Comparison of ENCODE assay signal across 13 mouse cellular contexts in the genomic region with DNA sequence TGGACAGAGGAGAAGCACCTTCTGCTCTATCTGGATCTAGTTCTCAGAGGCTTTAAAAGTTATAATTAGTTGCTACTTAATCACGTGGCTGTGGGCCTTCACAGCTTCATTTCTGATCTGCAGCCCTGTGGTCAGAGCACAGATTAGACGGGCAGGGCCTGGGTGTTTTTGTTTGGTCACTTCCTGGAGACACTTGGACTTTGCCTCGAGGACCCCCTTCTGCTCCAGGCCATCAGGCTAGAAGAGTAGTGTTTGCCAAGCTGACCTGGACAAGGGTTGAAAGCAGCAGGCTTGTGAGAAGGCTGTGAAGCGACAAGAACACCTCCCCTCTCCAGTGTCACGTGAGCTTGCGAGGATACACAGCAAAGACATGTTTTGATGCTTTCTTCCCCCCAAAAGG. TPM values are rescaled to one million over a fixed set of nuclear protein-coding genes. Genes with fewer than 3 reads are reported as not detected.
A peak's percentile ranks its signal among the peaks of the same experiment; 100 is the strongest.
DNase-seq lines count a peak whose midpoint lies in the region; ATAC-seq and TF ChIP-seq lines count a peak whose summit lies in the region.
"Had no signal": no experiment of that assay in that cellular context is flagged by ENCODE, and none has a peak within 500 bp of the region (broad histone marks: within the 10 kb centered on the region; RNA-seq: fewer than 3 reads in every experiment).

No protein-coding gene starts in this region.

- TF ChIP-seq CTCF in ES-Bruce4 (IDR thresholded peaks at IDR 0.05; ENCODE audit: low read depth, low read length): no peak
- no peak for TF ChIP-seq CTCF in kidney, postnatal 0 days (IDR thresholded peaks at IDR 0.05; ENCODE audit: low read depth)

- no peak for ATAC-seq in forebrain, embryonic 11.5 days (replicated peaks; ENCODE audit: low FRiP score)
- no peak for ATAC-seq in forebrain, embryonic 16.5 days
- ATAC-seq in hindbrain, embryonic 11.5 days (ENCODE audit: low FRiP score): no peak
- ATAC-seq in kidney, postnatal 0 days (replicated peaks; ENCODE audit: low FRiP score, low read depth): peak; percentile 69

- no peak for TF ChIP-seq POLR2A in ES-Bruce4 (IDR thresholded peaks at IDR 0.05; ENCODE audit: insufficient read depth, low read length)

- no peaks in the 10 kb centered on the region for H3K9me3 ChIP-seq in forebrain, embryonic 11.5 days (ENCODE audit: control insufficient read depth, low read length)
- no peaks in the 10 kb centered on the region for H3K9me3 ChIP-seq in forebrain, embryonic 16.5 days (ENCODE audit: control insufficient read depth, low read length)
- H3K9me3 ChIP-seq in hindbrain, embryonic 10.5 days: no peaks in the 10 kb centered on the region
- H3K9me3 ChIP-seq in hindbrain, embryonic 11.5 days (ENCODE audit: control insufficient read depth, low read length): no peaks in the 10 kb centered on the region
- peaks cover 89% of the 10 kb centered on the region for H3K9me3 ChIP-seq in ES-Bruce4 (replicated peaks; ENCODE audit: control insufficient read depth, insufficient read depth, low read length, poor library complexity, severe bottlenecking)
- no peaks in the 10 kb centered on the region for H3K9me3 ChIP-seq in kidney, postnatal 0 days (replicated peaks; ENCODE audit: low read length)
- H3K9me3 ChIP-seq: liver, embryonic 15.5 days had no signal

- 76% methylated on average over 6 of the region's 6 CpGs for WGBS in forebrain, embryonic 11.5 days
- 74% methylated on average over 6 of the region's 6 CpGs for WGBS in forebrain, embryonic 16.5 days
- WGBS in hindbrain, embryonic 10.5 days: 80% methylated on average over 6 of the region's 6 CpGs
- WGBS in hindbrain, embryonic 11.5 days: 80% methylated on average over 6 of the region's 6 CpGs
- 52% methylated on average over 6 of the region's 6 CpGs for whole genome bisulfite sequencing in kidney, postnatal 0 days

- no peak for TF ChIP-seq EP300 in ES-Bruce4 (IDR thresholded peaks at IDR 0.05; ENCODE audit: insufficient read depth, low read depth, low read length)

- H3K4me2 ChIP-seq in forebrain, embryonic 11.5 days (ENCODE audit: low read depth, low read length, severe bottlenecking): no peak overlapping the region
- H3K4me2 ChIP-seq in forebrain, embryonic 16.5 days (ENCODE audit: low read length): no peak overlapping the region
- H3K4me2 ChIP-seq in hindbrain, embryonic 11.5 days (replicated peaks; ENCODE audit: low read depth, low read length): no peak overlapping the region
- no peak overlapping the region for H3K4me2 ChIP-seq in kidney, postnatal 0 days (ENCODE audit: low read length)
- H3K4me2 ChIP-seq: liver, embryonic 15.5 days had no signal

- no peaks in the 10 kb centered on the region for H3K27me3 ChIP-seq in forebrain, embryonic 11.5 days (ENCODE audit: control insufficient read depth, insufficient read depth, low read length)
- H3K27me3 ChIP-seq in forebrain, embryonic 16.5 days (replicated peaks; ENCODE audit: control insufficient read depth, insufficient read depth, low read length): no peaks in the 10 kb centered on the region
- H3K27me3 ChIP-seq in hindbrain, embryonic 10.5 days (ENCODE audit: insufficient read depth, poor library complexity, severe bottlenecking): no peaks in the 10 kb centered on the region
- no peaks in the 10 kb centered on the region for H3K27me3 ChIP-seq in hindbrain, embryonic 11.5 days (ENCODE audit: control insufficient read depth, insufficient read depth, low read length)
- no peaks in the 10 kb centered on the region for H3K27me3 ChIP-seq in ES-Bruce4 (ENCODE audit: control insufficient read depth, insufficient read depth, low read length, poor library complexity, severe bottlenecking)
- no peaks in the 10 kb centered on the region for H3K27me3 ChIP-seq in kidney, postnatal 0 days (ENCODE audit: insufficient read depth, low read length)
- H3K27me3 ChIP-seq: liver, embryonic 15.5 days had no signal

- H3K27ac ChIP-seq in forebrain, embryonic 11.5 days (ENCODE audit: low read depth, low read length): peak overlapping the region; percentile 96; the same call in 1 of the 2 replicates
- H3K27ac ChIP-seq in forebrain, embryonic 16.5 days (ENCODE audit: low read length): no peak overlapping the region
- H3K27ac ChIP-seq in hindbrain, embryonic 10.5 days: peak overlapping the region; percentile 67
- H3K27ac ChIP-seq in hindbrain, embryonic 11.5 days (ENCODE audit: low read depth, low read length): no peak overlapping the region
- H3K27ac ChIP-seq in ES-Bruce4 (ENCODE audit: insufficient read depth, low read length): peak overlapping the region; percentile 14; the same call in 1 of the 2 replicates
- H3K27ac ChIP-seq in kidney, postnatal 0 days: 0 out of 2 replicates have a peak overlapping the region, but pooled peaks have one; percentile 38
- H3K27ac ChIP-seq: liver, embryonic 15.5 days; macrophage had no signal

- H3K4me1 ChIP-seq in forebrain, embryonic 11.5 days (replicated peaks; ENCODE audit: control insufficient read depth, insufficient read depth, low read length): peaks cover 10% of the 10 kb centered on the region
- peaks cover 33% of the 10 kb centered on the region for H3K4me1 ChIP-seq in forebrain, embryonic 16.5 days (replicated peaks; ENCODE audit: control insufficient read depth, insufficient read depth, low read length)
- H3K4me1 ChIP-seq in hindbrain, embryonic 10.5 days (replicated peaks): peaks cover 37% of the 10 kb centered on the region
- H3K4me1 ChIP-seq in hindbrain, embryonic 11.5 days (replicated peaks; ENCODE audit: control insufficient read depth, insufficient read depth, low read length): peaks cover 6% of the 10 kb centered on the region
- H3K4me1 ChIP-seq in ES-Bruce4 (ENCODE audit: control insufficient read depth, insufficient read depth, low read length): peaks cover 2% of the 10 kb centered on the region
- H3K4me1 ChIP-seq in kidney, postnatal 0 days (replicated peaks; ENCODE audit: insufficient read depth, low read length): peaks cover 9% of the 10 kb centered on the region

- no peak for DNase-seq in forebrain, embryonic 11.5 days (ENCODE audit: low spot score)
- no peak for DNase-seq in hindbrain, embryonic 10.5 days (ENCODE audit: low spot score)
- DNase-seq in hindbrain, embryonic 11.5 days (ENCODE audit: low spot score): no peak
- DNase-seq in kidney, postnatal 0 days (ENCODE audit: low spot score): peak; percentile 35
- DNase-seq in adrenal gland, postnatal 14 days: no peak
- DNase-seq in thymus, adult 18-20 months: no peak
- DNase-seq: cerebellum, adult 2 months; layer of hippocampus, adult 9-11 months; left cerebral cortex, postnatal 4 days had no signal

- no peak overlapping the region for H3K4me3 ChIP-seq in forebrain, embryonic 11.5 days (ENCODE audit: low read depth, low read length)
- H3K4me3 ChIP-seq in forebrain, embryonic 16.5 days (replicated peaks; ENCODE audit: low read length): no peak overlapping the region
- no peak overlapping the region for H3K4me3 ChIP-seq in hindbrain, embryonic 10.5 days
- no peak overlapping the region for H3K4me3 ChIP-seq in hindbrain, embryonic 11.5 days (ENCODE audit: low read depth, low read length)
- no peak overlapping the region for H3K4me3 ChIP-seq in ES-Bruce4 (ENCODE audit: low read depth, low read length)
- no peak overlapping the region for H3K4me3 ChIP-seq in kidney, postnatal 0 days (replicated peaks; ENCODE audit: low read depth, low read length)
- H3K4me3 ChIP-seq: liver, embryonic 15.5 days had no signal

- H3K36me3 ChIP-seq in forebrain, embryonic 11.5 days (ENCODE audit: control insufficient read depth, insufficient read depth, low read length): peaks cover 9% of the 10 kb centered on the region
- H3K36me3 ChIP-seq in forebrain, embryonic 16.5 days (ENCODE audit: control insufficient read depth, insufficient read depth): peaks cover 9% of the 10 kb centered on the region
- peaks cover 69% of the 10 kb centered on the region for H3K36me3 ChIP-seq in hindbrain, embryonic 10.5 days
- H3K36me3 ChIP-seq in hindbrain, embryonic 11.5 days (ENCODE audit: control insufficient read depth, insufficient read depth, low read length): peaks cover 9% of the 10 kb centered on the region; the same call in 1 of the 2 replicates
- H3K36me3 ChIP-seq in ES-Bruce4 (ENCODE audit: control insufficient read depth, insufficient read depth, low read length, poor library complexity, severe bottlenecking): peaks cover 66% of the 10 kb centered on the region
- 0 out of 2 replicates have a peak, but pooled peaks cover under 1% of the 10 kb centered on the region for H3K36me3 ChIP-seq in kidney, postnatal 0 days (ENCODE audit: insufficient read depth, low read length)
- H3K36me3 ChIP-seq: liver, embryonic 15.5 days had no signal

- H3K9ac ChIP-seq in forebrain, embryonic 11.5 days (ENCODE audit: low read length): no peak overlapping the region
- H3K9ac ChIP-seq in forebrain, embryonic 16.5 days (replicated peaks; ENCODE audit: low read depth, low read length): no peak overlapping the region
- no peak overlapping the region for H3K9ac ChIP-seq in hindbrain, embryonic 11.5 days (ENCODE audit: low read depth, low read length)
- H3K9ac ChIP-seq in ES-Bruce4 (ENCODE audit: low read depth, poor library complexity, severe bottlenecking): no peak overlapping the region
- H3K9ac ChIP-seq in kidney, postnatal 0 days (ENCODE audit: low read depth, low read length): no peak overlapping the region
- H3K9ac ChIP-seq: liver, embryonic 15.5 days had no signal

RNA-seq across cellular contexts. Expression of gene Zfp462, which starts 58.3 kb away (rescaled TPM):
- polyA plus RNA-seq in forebrain, embryonic 11.5 days (2014; fragmentation: Nextera tagmentation; extraction: Ambion mirVana): 17.0 and 19.2 TPM in 2 replicates
- polyA plus RNA-seq in forebrain, embryonic 16.5 days (2015; fragmentation: Nextera tagmentation; extraction: Ambion mirVana): 20.5 and 22.2 TPM in 2 replicates
- polyA plus RNA-seq in hindbrain, embryonic 10.5 days (2016; fragmentation: Nextera tagmentation; extraction: Ambion mirVana): 12.8 and 14.2 TPM in 2 replicates
- polyA plus RNA-seq in hindbrain, embryonic 11.5 days (2014; fragmentation: Nextera tagmentation; extraction: Ambion mirVana): 22.8 and 34.8 TPM in 2 replicates
- polyA plus RNA-seq in ES-Bruce4 (2011; ENCODE audit: insufficient read depth, insufficient read length, low read depth, missing spikeins): 124 and 134 TPM in 2 replicates
- polyA plus RNA-seq in kidney, postnatal 0 days (2015; fragmentation: Nextera tagmentation; extraction: Ambion mirVana): 2.6 and 2.9 TPM in 2 replicates
- 46.8 and 48.8 TPM in 2 replicates for total RNA-seq in adrenal gland, postnatal 14 days (2021)

Comparison
In these comparisons a context has a peak if more than half of its experiments do, and no peak if none do; other contexts are left out.
1. H3K27ac ChIP-seq: peak in forebrain, embryonic 11.5 days (single experiment), hindbrain, embryonic 10.5 days (single experiment), ES-Bruce4 (single experiment) and kidney, postnatal 0 days (single experiment); none in forebrain, embryonic 16.5 days (single experiment) and hindbrain, embryonic 11.5 days (single experiment).